Mouse (Mus musculus): ENCODE results near the gene Tmod2.

GRCm38 (mm10) chr9:75522217-75522616 lies 88.9 kb downstream of the Tmod2 start:
- no peak for TF ChIP-seq EP300 (optimal IDR thresholded peaks at IDR 0.05)
- 0 out of 2 replicates have a peak, but pooled peaks have one; percentile 35 for TF ChIP-seq CTCF (IDR thresholded peaks at IDR 0.05; ENCODE audit: low read depth)

Measured in stomach, postnatal 0 days (tissue).